Mouse (Mus musculus): ENCODE measurements around the gene Man2b1.

DNA sequence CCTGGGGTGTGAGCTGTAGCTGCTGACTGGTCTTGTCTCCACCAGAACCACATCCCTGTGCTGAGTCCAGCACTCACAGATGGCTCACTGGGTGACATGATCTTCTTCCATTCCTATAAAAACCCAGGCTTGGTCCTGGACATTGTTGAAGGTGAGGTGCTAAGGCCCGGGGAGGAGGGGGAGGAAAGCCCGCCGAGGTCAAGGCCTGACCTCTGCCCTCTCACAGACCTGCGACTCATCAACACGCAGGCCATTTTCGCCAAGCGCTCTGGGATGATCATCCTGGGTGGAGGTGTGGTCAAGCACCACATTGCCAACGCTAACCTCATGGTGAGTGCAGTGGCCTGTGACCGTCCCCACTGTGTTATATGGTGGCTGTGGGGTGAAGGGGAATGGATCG lies 8.9 kb upstream of the Man2b1 start:
- TF ChIP-seq POLR2A (IDR thresholded peaks at IDR 0.05; ENCODE audit: insufficient read length, low read depth) (no peak), TCF12 (IDR thresholded peaks at IDR 0.05; ENCODE audit: insufficient read depth, poor library complexity, severe bottlenecking) (no peak)

All from myocyte (in vitro differentiated cells).